Mouse (Mus musculus): ENCODE measurements around the gene Lrba.

- no peak for TF ChIP-seq POLR2A (IDR thresholded peaks at IDR 0.05; ENCODE audit: insufficient read length, low read depth)
- no peak for TF ChIP-seq MAX (IDR thresholded peaks at IDR 0.05; ENCODE audit: low read depth)
- TF ChIP-seq SRF (IDR thresholded peaks at IDR 0.05; ENCODE audit: control insufficient read depth, insufficient read length, low read depth), result no peak
- TF ChIP-seq TCF12 (IDR thresholded peaks at IDR 0.05; ENCODE audit: insufficient read depth, poor library complexity, severe bottlenecking), result no peak
- TF ChIP-seq CEBPB (IDR thresholded peaks at IDR 0.05; ENCODE audit: insufficient read depth, poor library complexity, severe bottlenecking), result no peak
- TF ChIP-seq E2F4 (IDR thresholded peaks at IDR 0.05; ENCODE audit: insufficient read depth), result no peak
Observed at GRCm38 (mm10) chr3:86536751-86537150, 312.3 kb downstream of the Lrba start.
